Mouse (Mus musculus): ENCODE measurements at regions not wholly inside any gene's neighbourhood (a gene's known extent, or its start where the extent isn't known, plus 50 kb on each side); places are given as distances from the start of the nearest gene placed in this dataset.

- Histone ChIP-seq H3K36me3 (replicated peaks) (no peaks in the 10 kb centered on the region), H3K4me3 (ENCODE audit: low read depth, low read length) (no peak overlapping the region), H3K27me3 (ENCODE audit: insufficient read depth, low read length) (no peaks in the 10 kb centered on the region), H3K4me1 (ENCODE audit: insufficient read depth, low read depth, low read length) (no peaks in the 10 kb centered on the region), H3K9me3 (replicated peaks) (peaks cover 47% of the 10 kb centered on the region)
- DNase-seq (ENCODE audit: low spot score) = no peak
- ATAC-seq (ENCODE audit: extremely low read depth, insufficient number of reproducible peaks, low FRiP score, poor library complexity, severe bottlenecking) = no peak
- TF ChIP-seq GATA1 (IDR thresholded peaks at IDR 0.05; ENCODE audit: borderline replicate concordance, low read length) (no peak), POLR2AphosphoS5 (IDR thresholded peaks at IDR 0.05; ENCODE audit: insufficient replicate concordance, low read depth, low read length) (no peak), TAL1 (conservative IDR thresholded peaks at IDR 0.05; ENCODE audit: low read depth, low read length) (no peak), GATA2 (IDR thresholded peaks at IDR 0.05; ENCODE audit: borderline replicate concordance, low read depth, low read length) (no peak), CTCF (IDR thresholded peaks at IDR 0.05; ENCODE audit: low read depth, low read length) (no peak)
Measured at GRCm38 (mm10) chr8:92569650-92570049, 104.4 kb upstream of the Irx6 start.

DNA sequence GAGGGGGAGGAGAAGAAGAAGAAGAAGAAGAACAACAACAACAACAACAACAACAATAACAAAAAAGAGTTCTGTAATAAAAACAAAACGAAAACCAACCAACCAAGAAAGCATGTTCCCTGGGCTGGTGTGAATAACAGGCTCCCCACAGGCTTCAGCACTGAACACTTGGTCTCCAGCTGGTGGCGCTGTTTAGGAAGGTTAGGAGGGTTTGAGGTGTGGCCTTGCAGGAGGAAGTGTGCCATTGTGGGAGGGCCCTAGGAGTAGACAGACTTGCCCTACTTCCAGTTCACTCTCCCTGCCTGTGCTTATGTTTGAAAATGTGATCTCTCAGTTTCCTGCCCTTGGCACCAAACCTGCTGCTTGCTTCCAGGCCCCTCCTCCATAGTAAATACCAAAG lies 94.6 kb upstream of the Irx6 start:
- no peak overlapping the region for H3K4me3 ChIP-seq (ENCODE audit: low read depth, low read length)
- peaks cover 21% of the 10 kb centered on the region for H3K9me3 ChIP-seq (replicated peaks)
- DNase-seq (ENCODE audit: low spot score) = no peak
- TF ChIP-seq GATA1 (IDR thresholded peaks at IDR 0.05; ENCODE audit: borderline replicate concordance, low read length) (no peak), CTCF (IDR thresholded peaks at IDR 0.05; ENCODE audit: low read depth, low read length) (no peak)
- H3K36me3 ChIP-seq (replicated peaks) = no peaks in the 10 kb centered on the region
- ATAC-seq (ENCODE audit: extremely low read depth, insufficient number of reproducible peaks, low FRiP score, poor library complexity, severe bottlenecking) = no peak
- no peaks in the 10 kb centered on the region for H3K4me1 ChIP-seq (ENCODE audit: insufficient read depth, low read depth, low read length)
- no peaks in the 10 kb centered on the region for H3K27me3 ChIP-seq (ENCODE audit: insufficient read depth, low read length)

DNA sequence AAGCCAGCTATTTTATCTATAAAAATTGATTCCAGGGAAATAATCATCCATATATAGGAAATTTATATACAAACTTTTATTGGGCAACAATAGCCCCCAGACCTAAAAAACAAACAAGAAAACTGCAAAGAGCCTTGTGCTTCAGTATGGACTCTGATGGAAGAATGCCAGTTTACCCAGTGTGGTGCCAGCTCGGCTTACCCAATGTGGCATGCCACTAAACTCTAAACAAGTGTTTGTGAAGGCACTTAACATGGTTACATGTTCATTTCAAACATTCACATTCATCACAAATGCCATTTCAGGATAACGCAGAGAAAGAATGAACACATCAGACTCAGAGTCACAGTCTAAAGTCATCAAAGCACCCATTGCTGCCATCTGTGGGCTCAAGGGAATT lies 93.0 kb upstream of the Irx6 start:
- no peak for TF ChIP-seq POLR2AphosphoS5 (IDR thresholded peaks at IDR 0.05; ENCODE audit: insufficient replicate concordance, low read depth, low read length)
- no peak for TF ChIP-seq CTCF (IDR thresholded peaks at IDR 0.05; ENCODE audit: low read depth, low read length)
- no peak for TF ChIP-seq TAL1 (conservative IDR thresholded peaks at IDR 0.05; ENCODE audit: low read depth, low read length)
- no peak for TF ChIP-seq GATA2 (IDR thresholded peaks at IDR 0.05; ENCODE audit: borderline replicate concordance, low read depth, low read length)
- no peak for TF ChIP-seq GATA1 (IDR thresholded peaks at IDR 0.05; ENCODE audit: borderline replicate concordance, low read length)
- no peaks in the 10 kb centered on the region for H3K27me3 ChIP-seq (ENCODE audit: insufficient read depth, low read length)
- peaks cover 29% of the 10 kb centered on the region for H3K9me3 ChIP-seq (replicated peaks)
- no peak for ATAC-seq (ENCODE audit: extremely low read depth, insufficient number of reproducible peaks, low FRiP score, poor library complexity, severe bottlenecking)
- H3K36me3 ChIP-seq (replicated peaks) = no peaks in the 10 kb centered on the region
- H3K4me1 ChIP-seq (ENCODE audit: insufficient read depth, low read depth, low read length) = no peaks in the 10 kb centered on the region
- no peak overlapping the region for H3K4me3 ChIP-seq (ENCODE audit: low read depth, low read length)
- no peak for DNase-seq (ENCODE audit: low spot score)

GRCm38 (mm10) chr8:92600766-92601165 lies 73.3 kb upstream of the Irx6 start:
- ATAC-seq (ENCODE audit: extremely low read depth, insufficient number of reproducible peaks, low FRiP score, poor library complexity, severe bottlenecking) (no peak), DNase-seq (ENCODE audit: low spot score) (no peak)
- no peak overlapping the region for H3K4me3 ChIP-seq (ENCODE audit: low read depth, low read length)

DNA sequence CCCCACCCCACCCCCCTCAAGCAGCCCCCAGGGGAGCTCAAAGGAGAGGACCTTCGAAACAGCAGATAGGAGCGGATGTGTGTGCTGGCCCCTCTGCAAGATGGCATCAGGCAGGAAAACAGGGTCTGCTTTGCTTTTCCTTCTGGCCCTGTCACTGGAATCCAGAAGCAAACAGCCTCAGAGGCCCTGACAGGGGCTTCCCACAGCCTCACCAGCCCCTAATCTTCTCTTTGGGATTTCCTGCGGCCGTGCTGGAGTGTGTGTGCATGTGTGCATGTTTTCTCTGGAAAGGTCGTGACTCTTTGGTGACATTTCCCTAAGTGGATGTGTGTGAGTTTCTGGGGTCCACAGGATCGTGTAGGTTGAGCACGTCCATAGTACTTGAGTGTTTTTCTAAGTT lies 71.1 kb upstream of the Irx6 start:
- TF ChIP-seq CTCF (IDR thresholded peaks at IDR 0.05; ENCODE audit: low read depth, low read length) (no peak), GATA2 (IDR thresholded peaks at IDR 0.05; ENCODE audit: borderline replicate concordance, low read depth, low read length) (no peak), GATA1 (IDR thresholded peaks at IDR 0.05; ENCODE audit: borderline replicate concordance, low read length) (no peak), TAL1 (conservative IDR thresholded peaks at IDR 0.05; ENCODE audit: low read depth, low read length) (no peak), POLR2AphosphoS5 (IDR thresholded peaks at IDR 0.05; ENCODE audit: insufficient replicate concordance, low read depth, low read length) (no peak)
- Histone ChIP-seq H3K4me1 (ENCODE audit: insufficient read depth, low read depth, low read length) (no peaks in the 10 kb centered on the region), H3K36me3 (replicated peaks) (no peaks in the 10 kb centered on the region), H3K4me3 (ENCODE audit: low read depth, low read length) (no peak overlapping the region), H3K9me3 (replicated peaks) (peaks cover 68% of the 10 kb centered on the region), H3K27me3 (ENCODE audit: insufficient read depth, low read length) (no peaks in the 10 kb centered on the region)
- DNase-seq (ENCODE audit: low spot score) = no peak
- no peak for ATAC-seq (ENCODE audit: extremely low read depth, insufficient number of reproducible peaks, low FRiP score, poor library complexity, severe bottlenecking)

More at GRCm38 (mm10) chr8:92600766-92601165, 73.3 kb upstream of the Irx6 start:
- H3K4me1 ChIP-seq (ENCODE audit: insufficient read depth, low read depth, low read length) = no peaks in the 10 kb centered on the region
- no peaks in the 10 kb centered on the region for H3K36me3 ChIP-seq (replicated peaks)
- TF ChIP-seq TAL1 (conservative IDR thresholded peaks at IDR 0.05; ENCODE audit: low read depth, low read length) (no peak), CTCF (IDR thresholded peaks at IDR 0.05; ENCODE audit: low read depth, low read length) (no peak), GATA2 (IDR thresholded peaks at IDR 0.05; ENCODE audit: borderline replicate concordance, low read depth, low read length) (no peak), POLR2AphosphoS5 (IDR thresholded peaks at IDR 0.05; ENCODE audit: insufficient replicate concordance, low read depth, low read length) (no peak), GATA1 (IDR thresholded peaks at IDR 0.05; ENCODE audit: borderline replicate concordance, low read length) (no peak)
- H3K27me3 ChIP-seq (ENCODE audit: insufficient read depth, low read length) = no peaks in the 10 kb centered on the region
- H3K9me3 ChIP-seq (replicated peaks) = peaks cover 51% of the 10 kb centered on the region

GRCm38 (mm10) chr8:92605631-92606030 lies 68.5 kb upstream of the Irx6 start:
- DNase-seq (ENCODE audit: low spot score) (no peak), ATAC-seq (ENCODE audit: extremely low read depth, insufficient number of reproducible peaks, low FRiP score, poor library complexity, severe bottlenecking) (no peak)
- TF ChIP-seq GATA2 (IDR thresholded peaks at IDR 0.05; ENCODE audit: borderline replicate concordance, low read depth, low read length) (no peak), TAL1 (conservative IDR thresholded peaks at IDR 0.05; ENCODE audit: low read depth, low read length) (no peak), GATA1 (IDR thresholded peaks at IDR 0.05; ENCODE audit: borderline replicate concordance, low read length) (no peak), POLR2AphosphoS5 (IDR thresholded peaks at IDR 0.05; ENCODE audit: insufficient replicate concordance, low read depth, low read length) (no peak), CTCF (IDR thresholded peaks at IDR 0.05; ENCODE audit: low read depth, low read length) (no peak)
- Histone ChIP-seq H3K27me3 (ENCODE audit: insufficient read depth, low read length) (no peaks in the 10 kb centered on the region), H3K36me3 (replicated peaks) (no peaks in the 10 kb centered on the region), H3K4me1 (ENCODE audit: insufficient read depth, low read depth, low read length) (no peaks in the 10 kb centered on the region), H3K4me3 (ENCODE audit: low read depth, low read length) (no peak overlapping the region), H3K9me3 (replicated peaks) (peaks cover 82% of the 10 kb centered on the region)

DNA sequence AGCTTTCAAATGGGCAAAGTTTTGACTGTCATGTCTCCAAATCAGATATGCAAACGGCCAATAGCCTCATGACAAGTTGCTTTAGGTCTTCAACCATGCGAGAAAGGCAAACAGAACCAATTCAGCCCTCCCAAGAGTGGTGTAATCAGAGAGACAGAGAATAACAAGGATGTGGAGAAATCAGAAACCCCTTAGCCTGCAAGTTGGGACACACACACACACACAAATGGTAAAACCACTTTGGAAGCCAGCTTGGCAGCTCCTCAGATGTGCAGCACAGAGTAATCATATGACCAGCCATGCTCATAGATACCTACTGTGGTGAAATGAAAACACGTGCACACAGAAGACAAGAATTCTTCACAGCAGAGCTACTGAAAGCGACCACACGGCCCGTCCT lies 66.5 kb upstream of the Irx6 start:
- no peak for DNase-seq (ENCODE audit: low spot score)
- H3K4me1 ChIP-seq (ENCODE audit: insufficient read depth, low read depth, low read length) = no peaks in the 10 kb centered on the region
- H3K27me3 ChIP-seq (ENCODE audit: insufficient read depth, low read length) = no peaks in the 10 kb centered on the region
- no peak overlapping the region for H3K4me3 ChIP-seq (ENCODE audit: low read depth, low read length)
- ATAC-seq (ENCODE audit: extremely low read depth, insufficient number of reproducible peaks, low FRiP score, poor library complexity, severe bottlenecking) = no peak
- no peaks in the 10 kb centered on the region for H3K36me3 ChIP-seq (replicated peaks)
- peaks cover 84% of the 10 kb centered on the region for H3K9me3 ChIP-seq (replicated peaks)
- TF ChIP-seq CTCF (IDR thresholded peaks at IDR 0.05; ENCODE audit: low read depth, low read length) (no peak), TAL1 (conservative IDR thresholded peaks at IDR 0.05; ENCODE audit: low read depth, low read length) (no peak), GATA2 (IDR thresholded peaks at IDR 0.05; ENCODE audit: borderline replicate concordance, low read depth, low read length) (no peak), POLR2AphosphoS5 (IDR thresholded peaks at IDR 0.05; ENCODE audit: insufficient replicate concordance, low read depth, low read length) (no peak), GATA1 (IDR thresholded peaks at IDR 0.05; ENCODE audit: borderline replicate concordance, low read length) (no peak)
